Mouse (Mus musculus) 416B (cell line): ENCODE results near the gene Stx11.

ENCODE experiments used
- DNase-seq: peaks from one replicate; pipeline ENCODE4 v3.0.0; 2011; ENCODE audit warnings: low read depth

Gene Stx11

GRCm38 (mm10) chr10:12915826-12916225 is 48.3 kb downstream of the Stx11 start:
- DNase-seq = no peak

- DNase-seq = no peak
These were observed 49.9 kb downstream of the Stx11 start for GRCm38 (mm10) chr10:12914203-12914602.

GRCm38 (mm10) chr10:12911981-12912530 is 52.0 kb downstream of the Stx11 start:
- peak; percentile 49 for DNase-seq

GRCm38 (mm10) chr10:12911451-12911850 is 52.6 kb downstream of the Stx11 start:
- no peak for DNase-seq

GRCm38 (mm10) chr10:12909891-12910290 is 54.2 kb downstream of the Stx11 start:
- no peak for DNase-seq

- DNase-seq = no peak
These were observed 54.9 kb downstream of the Stx11 start for GRCm38 (mm10) chr10:12909179-12909578.

GRCm38 (mm10) chr10:12904140-12904528 is 60.0 kb downstream of the Stx11 start:
- DNase-seq = no peak

GRCm38 (mm10) chr10:12903440-12904139 is 60.5 kb downstream of the Stx11 start:
- DNase-seq = peak; percentile 40

GRCm38 (mm10) chr10:12899901-12900300 is 64.2 kb downstream of the Stx11 start:
- DNase-seq = no peak

- DNase-seq = no peak
These were observed 70.8 kb downstream of the Stx11 start for GRCm38 (mm10) chr10:12893339-12893738.

GRCm38 (mm10) chr10:12888373-12888772 is 75.7 kb downstream of the Stx11 start:
- peak; percentile 80 for DNase-seq
